Mouse (Mus musculus): ENCODE results near the gene Olfr1095.

The Olfr1095 gene

GRCm38 (mm10) chr2:86851596-86851995 lies at the start of gene Olfr1095:
Olfr1095 (minus strand) TSS chr2:86851696.
- no peak for DNase-seq (ENCODE audit: low read depth, low spot score)

- DNase-seq (ENCODE audit: low read depth, low spot score), result no peak
Measured at GRCm38 (mm10) chr2:86892116-86892515, 40.6 kb upstream of the Olfr1095 start, which contains the start of gene Olfr1097. Olfr1097 (minus strand) TSS chr2:86892216.

- DNase-seq (ENCODE audit: low read depth, low spot score), result no peak
Measured at GRCm38 (mm10) chr2:86874702-86875101, 23.2 kb upstream of the Olfr1095 start, which contains the start of gene Gm13723. Gm13723 (minus strand) TSS chr2:86874802.

GRCm38 (mm10) chr2:86824363-86824762 lies 27.1 kb downstream of the Olfr1095 start, which contains the start of gene Olfr1094:
Olfr1094 (plus strand) TSS chr2:86824663.
- no peak for DNase-seq (ENCODE audit: low read depth, low spot score)

GRCm38 (mm10) chr2:86809918-86810317 lies 41.6 kb downstream of the Olfr1095 start, which contains the start of gene Olfr141:
Olfr141 (minus strand) TSS chr2:86810018.
- DNase-seq (ENCODE audit: low read depth, low spot score), result no peak

All from skeletal muscle tissue, adult 2 months (tissue).